11 mouse cellular contexts compared by ENCODE assay signal in genomic region chr12:111337864-111338354, GRCm38 (mm10). TPM values are rescaled to one million over a fixed set of nuclear protein-coding genes. Genes with fewer than 3 reads are reported as not detected.
DNase-seq lines count a peak whose midpoint lies in the region; ATAC-seq and TF ChIP-seq lines count a peak whose summit lies in the region.
"Had no signal": no experiment of that assay in that cellular context is flagged by ENCODE, and none has a peak within 500 bp of the region (broad histone marks: within the 10 kb centered on the region; RNA-seq: fewer than 3 reads in every experiment).

No protein-coding gene starts in this region.

- ATAC-seq in heart, postnatal 0 days (ENCODE audit: insufficient read depth, low read depth): no peak
- ATAC-seq in megakaryocyte, adult 5-6 weeks (ENCODE audit: poor library complexity, severe bottlenecking): no peak
- ATAC-seq in stomach, embryonic 16.5 days (ENCODE audit: insufficient read depth, low FRiP score): peak; percentile 63; the same call in 1 of the 2 replicates

- no peaks in the 10 kb centered on the region for H3K27me3 ChIP-seq in heart, postnatal 0 days (ENCODE audit: control insufficient read depth, insufficient read depth, low read length)
- H3K27me3 ChIP-seq in megakaryocyte, embryonic 14.5 days (replicated peaks): peaks cover 64% of the 10 kb centered on the region
- no peaks in the 10 kb centered on the region for H3K27me3 ChIP-seq in stomach, embryonic 16.5 days (ENCODE audit: control insufficient read depth, insufficient read depth, low read length)
- H3K27me3 ChIP-seq: embryonic facial prominence, embryonic 15.5 days had no signal

- no peaks in the 10 kb centered on the region for H3K4me1 ChIP-seq in heart, postnatal 0 days (ENCODE audit: control insufficient read depth, insufficient read depth)
- peaks cover 66% of the 10 kb centered on the region for H3K4me1 ChIP-seq in megakaryocyte, embryonic 14.5 days
- H3K4me1 ChIP-seq in stomach, embryonic 16.5 days (ENCODE audit: control insufficient read depth, insufficient read depth, low read length): no peaks in the 10 kb centered on the region

- TF ChIP-seq CTCF in heart, postnatal 0 days (IDR thresholded peaks at IDR 0.05; ENCODE audit: low read depth): peak; percentile 8; the same call in 1 of the 2 replicates

- TF ChIP-seq EP300 in heart, postnatal 0 days (IDR thresholded peaks at IDR 0.05; ENCODE audit: low read depth): no peak

- H3K4me2 ChIP-seq in heart, postnatal 0 days (ENCODE audit: low read depth, low read length): no peak overlapping the region
- H3K4me2 ChIP-seq in stomach, embryonic 16.5 days (ENCODE audit: low read depth, low read length): no peak overlapping the region
- H3K4me2 ChIP-seq: embryonic facial prominence, embryonic 15.5 days had no signal

- H3K9ac ChIP-seq in heart, postnatal 0 days (replicated peaks; ENCODE audit: low read depth, low read length): no peak overlapping the region
- H3K9ac ChIP-seq in stomach, embryonic 16.5 days (ENCODE audit: low read length): no peak overlapping the region
- H3K9ac ChIP-seq: embryonic facial prominence, embryonic 15.5 days had no signal

- peaks cover 95% of the 10 kb centered on the region for H3K36me3 ChIP-seq in heart, postnatal 0 days (replicated peaks; ENCODE audit: control insufficient read depth, insufficient read depth, low read length)
- H3K36me3 ChIP-seq in megakaryocyte, embryonic 14.5 days (replicated peaks; ENCODE audit: low read length): peaks cover 85% of the 10 kb centered on the region
- peaks cover 3% of the 10 kb centered on the region for H3K36me3 ChIP-seq in stomach, embryonic 16.5 days (ENCODE audit: control insufficient read depth, insufficient read depth, low read length)

- intact Hi-C loops in heart, postnatal 10 days (cut with DNase I): loop anchor here (5.0 kb wide), 2 partner anchors 64 to 79 kb away; partner anchors contain the start of gene Exoc3l4

- no peak overlapping the region for H3K4me3 ChIP-seq in heart, postnatal 0 days (ENCODE audit: low read depth, low read length)
- peak overlapping the region; percentile 76 for H3K4me3 ChIP-seq in megakaryocyte, embryonic 14.5 days (replicated peaks)
- H3K4me3 ChIP-seq in stomach, embryonic 16.5 days (replicated peaks; ENCODE audit: low read length): no peak overlapping the region
- H3K4me3 ChIP-seq: embryonic facial prominence, embryonic 15.5 days had no signal

- DNase-seq in heart, postnatal 0 days (ENCODE audit: low spot score): no peak
- no peak for DNase-seq in heart, postnatal 10 days
- peak; percentile 53 for DNase-seq in liver
- no peak for DNase-seq in layer of hippocampus, adult 9-11 months
- DNase-seq in thymus, postnatal 25 days: no peak
- DNase-seq: cerebellum, adult 9-11 months; layer of hippocampus, postnatal 36 days had no signal

- 25% methylated on average over 15 of the region's 15 CpGs for WGBS in heart, postnatal 0 days
- WGBS in stomach, embryonic 16.5 days: 47% methylated on average over 15 of the region's 15 CpGs

- no peaks in the 10 kb centered on the region for H3K9me3 ChIP-seq in heart, postnatal 0 days (replicated peaks; ENCODE audit: control insufficient read depth, low read length)
- H3K9me3 ChIP-seq in megakaryocyte, embryonic 14.5 days: no peaks in the 10 kb centered on the region
- H3K9me3 ChIP-seq in stomach, embryonic 16.5 days (replicated peaks; ENCODE audit: control insufficient read depth, low read length): no peaks in the 10 kb centered on the region
- H3K9me3 ChIP-seq: embryonic facial prominence, embryonic 15.5 days had no signal

- H3K27ac ChIP-seq in heart, postnatal 0 days (ENCODE audit: low read depth): no peak overlapping the region
- no peak overlapping the region for H3K27ac ChIP-seq in stomach, embryonic 16.5 days (ENCODE audit: low read length)
- H3K27ac ChIP-seq: embryonic facial prominence, embryonic 15.5 days had no signal

RNA-seq across cellular contexts. Expression of gene Cdc42bpb, which starts 39.6 kb away (rescaled TPM):
- total RNA-seq in heart, postnatal 0 days (2014; rRNA removed; ENCODE audit: low replicate concordance): 119 and 147 TPM in 2 replicates
- polyA plus RNA-seq in heart, postnatal 0 days (2015; fragmentation: Nextera tagmentation; extraction: Ambion mirVana): 13.9 and 18.2 TPM in 2 replicates
- total RNA-seq in heart, postnatal 10 days (2021): 100 to 1,000 TPM in 1 of 2 experiments, 10 to 100 TPM in 1; 96.4 to 106 TPM
- polyA plus RNA-seq in megakaryocyte, embryonic 14.5 days (2012; ENCODE audit: insufficient read depth, low replicate concordance): 113 and 131 TPM in 2 replicates
- total RNA-seq in megakaryocyte, adult 5-6 weeks (2015): 22.0 and 24.6 TPM in 2 replicates
- 12.4 and 14.2 TPM in 2 replicates for total RNA-seq in megakaryocyte, adult 5-6 weeks (2017)
- polyA plus RNA-seq in stomach, embryonic 16.5 days (2015; fragmentation: Nextera tagmentation; extraction: Ambion mirVana): 29.3 and 32.9 TPM in 2 replicates
